Mouse (Mus musculus) frontal cortex, postnatal 14 days (tissue): ENCODE measurements around the gene Zfp748.

ENCODE experiments used
- DNase-seq, 2 experiments: peaks; one replicate each; pipeline ENCODE4 v3.0.0; 2022; ENCODE audit warnings: low spot score in 2 of 2

The Zfp748 gene

DNA sequence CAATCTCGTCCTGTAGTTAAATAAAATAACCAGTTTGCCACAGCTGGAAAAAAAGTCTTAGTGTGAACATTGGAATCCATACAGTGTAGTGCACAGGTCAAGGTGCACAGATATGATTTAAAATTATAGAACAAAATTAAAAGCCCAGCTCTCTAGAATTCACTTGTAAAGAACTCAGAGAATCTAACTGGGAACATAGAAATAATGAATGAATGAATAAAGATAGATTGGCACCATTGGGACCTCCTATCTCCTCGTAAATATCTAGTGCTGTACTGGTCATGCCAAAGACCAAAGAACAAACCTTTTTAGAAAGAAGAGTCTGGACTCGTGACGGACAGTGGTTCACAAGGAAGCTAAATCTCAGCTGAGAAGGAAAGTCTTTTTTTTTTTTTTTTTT lies at the start of gene Zfp748:
Zfp748 (minus strand) TSS at position 101 of the 400 bp plus-strand sequence.
- no peak for DNase-seq

- DNase-seq: no peak
Observed at GRCm38 (mm10) chr13:67572591-67573189, 19.1 kb upstream of the Zfp748 start.

- peak; percentile 76 to 80 for DNase-seq
Observed at GRCm38 (mm10) chr13:67552505-67553346, 904 bp downstream of the Zfp748 start.

GRCm38 (mm10) chr13:67545941-67546340 lies 7.7 kb downstream of the Zfp748 start:
- no peak for DNase-seq

- DNase-seq: no peak
Observed at GRCm38 (mm10) chr13:67527049-67527730, 26.4 kb downstream of the Zfp748 start.

GRCm38 (mm10) chr13:67525753-67526410 lies 27.7 kb downstream of the Zfp748 start, which contains the start of the genes Gm26965 and Zfp87:
Gene Gm26965 (minus strand): TSS chr13:67526151.
Gene Zfp87 (minus strand): TSS chr13:67526177.
- peak; percentile 87 to 89 for DNase-seq

GRCm38 (mm10) chr13:67500908-67501307 lies 52.7 kb downstream of the Zfp748 start:
- DNase-seq: no peak

DNA sequence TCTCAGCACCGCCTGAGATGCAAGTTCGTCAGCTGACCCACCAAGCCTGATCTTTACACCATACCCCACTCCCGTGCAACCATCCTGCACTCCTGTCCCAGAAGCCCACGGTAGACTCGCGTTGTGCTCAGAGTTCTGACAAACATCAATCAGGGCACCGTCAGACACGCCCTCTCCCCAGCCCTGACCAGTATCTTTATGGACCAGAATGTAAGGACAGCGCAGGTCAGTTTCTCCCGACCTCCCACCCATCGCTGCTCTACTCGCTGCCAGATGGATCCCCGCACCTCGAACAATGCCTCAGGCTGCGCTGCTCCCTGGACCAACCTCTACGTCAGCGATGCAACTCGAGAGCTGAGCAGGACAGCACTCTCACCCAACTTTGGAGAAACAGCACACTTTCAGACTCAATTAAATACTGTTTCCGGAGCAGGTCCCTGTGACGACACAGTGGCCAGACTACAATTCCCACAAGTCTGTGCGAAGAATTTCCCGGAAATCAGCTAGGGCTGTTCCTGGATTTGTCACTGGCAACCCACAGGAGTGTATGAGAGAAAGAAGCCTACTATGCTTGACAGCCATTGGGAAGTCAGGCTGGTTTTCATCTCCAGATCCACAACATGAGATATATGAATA lies 53.4 kb downstream of the Zfp748 start, which contains the start of gene Zfp58:
Zfp58 (minus strand) TSS at position 472 of the 636 bp plus-strand sequence.
- DNase-seq: peak; percentile 70 to 77

GRCm38 (mm10) chr13:67495631-67496030 lies 58.0 kb downstream of the Zfp748 start:
- no peak for DNase-seq
